ENCODE assay signal across 14 mouse cellular contexts in the genomic region with DNA sequence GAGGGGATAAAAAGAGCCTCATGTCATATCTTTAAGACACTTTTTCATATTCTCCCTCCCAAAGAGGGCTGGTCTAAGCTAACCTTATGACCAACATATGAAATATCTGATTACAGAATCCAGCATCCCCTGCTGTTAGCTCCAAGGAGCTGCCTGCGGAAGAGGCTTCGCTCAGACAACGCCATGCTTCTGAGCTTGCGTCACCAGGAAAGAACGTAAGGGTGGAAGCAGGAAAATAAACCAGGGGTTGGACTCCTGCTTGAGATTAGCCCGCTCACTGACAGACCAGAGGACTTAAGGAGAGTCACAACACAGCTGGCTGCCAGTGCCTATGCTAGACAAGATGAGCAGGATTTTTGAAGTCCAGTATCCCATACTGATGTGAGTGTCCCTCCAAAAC.
A peak's percentile ranks its signal among the peaks of the same experiment; 100 is the strongest.
DNase-seq lines count a peak whose midpoint lies in the region; ATAC-seq lines count a peak whose summit lies in the region.
"Had no signal": no experiment of that assay in that cellular context is flagged by ENCODE, and none has a peak within 500 bp of the region (broad histone marks: within the 10 kb centered on the region; RNA-seq: fewer than 3 reads in every experiment).

No protein-coding gene starts in this region.

- H3K9ac ChIP-seq in heart, embryonic 14.5 days (ENCODE audit: low read length), result 0 out of 2 replicates have a peak overlapping the region, but pooled peaks have one; percentile 27
- no peak overlapping the region for H3K9ac ChIP-seq in lung, embryonic 15.5 days
- H3K9ac ChIP-seq: hindbrain, embryonic 15.5 days had no signal

- no peaks in the 10 kb centered on the region for H3K27me3 ChIP-seq in heart, embryonic 14.5 days (ENCODE audit: control insufficient read depth, insufficient read depth, low read length)
- H3K27me3 ChIP-seq in lung, embryonic 15.5 days, result no peaks in the 10 kb centered on the region
- H3K27me3 ChIP-seq: hindbrain, embryonic 15.5 days had no signal

- H3K27ac ChIP-seq in heart, embryonic 14.5 days (replicated peaks in 1 of 2; ENCODE audit: control insufficient read depth in 1 of 2, insufficient read depth in 1 of 2, low read depth in 2 of 2, low read length in 2 of 2), result peak overlapping the region; percentile 75 to 77
- H3K27ac ChIP-seq in lung, embryonic 15.5 days, result peak overlapping the region; percentile 82
- H3K27ac ChIP-seq: hindbrain, embryonic 15.5 days had no signal

- intact Hi-C loops in gastrocnemius, postnatal 36 days (cut with DNase I), result no loop called here

- no peaks in the 10 kb centered on the region for H3K9me3 ChIP-seq in heart, embryonic 14.5 days (ENCODE audit: control insufficient read depth, low read length)
- no peaks in the 10 kb centered on the region for H3K9me3 ChIP-seq in lung, embryonic 15.5 days
- H3K9me3 ChIP-seq: G1E; hindbrain, embryonic 15.5 days had no signal

- no peaks in the 10 kb centered on the region for H3K36me3 ChIP-seq in heart, embryonic 14.5 days (ENCODE audit: control insufficient read depth, insufficient read depth, low read length)
- no peaks in the 10 kb centered on the region for H3K36me3 ChIP-seq in lung, embryonic 15.5 days
- H3K36me3 ChIP-seq: G1E; hindbrain, embryonic 15.5 days had no signal

- DNase-seq in embryo, embryonic 11 days, result peak; percentile 46
- no peak for DNase-seq in embryo, embryonic 10.5 days (ENCODE audit: low spot score)
- DNase-seq in NIH3T3 (ENCODE audit: low read depth), result peak; percentile 42
- DNase-seq in Muller cell, postnatal 12 days (ENCODE audit: inconsistent ontology term), result no peak
- DNase-seq in urinary bladder, adult 2 months (ENCODE audit: low spot score), result no peak
- no peak for DNase-seq in gastrocnemius, postnatal 36 days
- DNase-seq: adrenal gland, adult 8-10 months; cerebellum, adult 11 months; thymus, postnatal 4 days had no signal

- peak overlapping the region; percentile 11; the same call in 1 of the 2 replicates for H3K4me2 ChIP-seq in heart, embryonic 14.5 days (ENCODE audit: low read length)
- H3K4me2 ChIP-seq in lung, embryonic 15.5 days, result 0 out of 2 replicates have a peak overlapping the region, but pooled peaks have one; percentile 7
- H3K4me2 ChIP-seq: hindbrain, embryonic 15.5 days; liver, embryonic 11.5 days had no signal

- 17% methylated on average over 6 of the region's 6 CpGs for WGBS in heart, embryonic 14.5 days
- 18% methylated on average over 6 of the region's 6 CpGs for WGBS in lung, embryonic 15.5 days

- ATAC-seq in heart, embryonic 14.5 days (ENCODE audit: insufficient number of reproducible peaks, insufficient read depth, low FRiP score, low read depth), result peak; percentile 49; the same call in 1 of the 2 replicates
- ATAC-seq in lung, embryonic 15.5 days (ENCODE audit: borderline replicate concordance, extremely low read depth, low FRiP score, low TSS enrichment), result 0 out of 2 replicates have a peak, but pooled peaks have one; percentile 21

- H3K4me3 ChIP-seq in heart, embryonic 14.5 days (ENCODE audit: control insufficient read depth in 1 of 2, insufficient read depth in 1 of 2, low read depth in 1 of 2, low read length in 2 of 2), result no peak overlapping the region
- no peak overlapping the region for H3K4me3 ChIP-seq in lung, embryonic 15.5 days
- H3K4me3 ChIP-seq: hindbrain, embryonic 15.5 days had no signal

- peaks cover 40 to 67% of the 10 kb centered on the region in 2 experiments for H3K4me1 ChIP-seq in heart, embryonic 14.5 days (ENCODE audit: control insufficient read depth in 2 of 2, insufficient read depth in 2 of 2, low read length in 2 of 2)
- peaks cover 56% of the 10 kb centered on the region for H3K4me1 ChIP-seq in lung, embryonic 15.5 days
- H3K4me1 ChIP-seq: hindbrain, embryonic 15.5 days had no signal

Comparison
In these comparisons a context has a peak if more than half of its experiments do, and no peak if none do; other contexts are left out.
1. DNase-seq: peak in embryo, embryonic 11 days (single experiment) and NIH3T3 (single experiment); none in embryo, embryonic 10.5 days (single experiment), Muller cell, postnatal 12 days (single experiment), urinary bladder, adult 2 months (single experiment) and gastrocnemius, postnatal 36 days (0 of 2).